Mouse (Mus musculus): ENCODE measurements around the gene Mapk10. TPM values are rescaled to one million over a fixed set of nuclear protein-coding genes. Genes with fewer than 3 reads are reported as not detected.
A peak's percentile ranks its signal among the peaks of the same experiment; 100 is the strongest.
"Not testable (repeated sequence)": the region's sequence is repeated elsewhere in the genome, so short reads cannot be mapped to it uniquely, and the experiment has no call there.

Mapk10 gene
- polyA plus RNA-seq, 1 experiment: 0.58 TPM

GRCm38 (mm10) chr5:102888482-102889162 lies 322.5 kb downstream of the Mapk10 start:
- no peak overlapping the region for H3K27ac ChIP-seq (ENCODE audit: control insufficient read depth, insufficient read depth, low read length)
- DNase-seq: no peak
- TF ChIP-seq POLR2A (IDR thresholded peaks at IDR 0.05; ENCODE audit: control insufficient read depth, extremely low read depth, insufficient read depth, low read length, poor library complexity) (no peak), CTCF (IDR thresholded peaks at IDR 0.05; ENCODE audit: borderline replicate concordance, control insufficient read depth, extremely low read depth, insufficient read depth, low read length, poor library complexity) (no peak)
- no peak overlapping the region for H3K4me3 ChIP-seq (ENCODE audit: control insufficient read depth, insufficient read depth, low read length)
- H3K4me1 ChIP-seq (replicated peaks; ENCODE audit: control insufficient read depth, insufficient read depth, low read length): no peaks in the 10 kb centered on the region
- no peaks in the 10 kb centered on the region for H3K36me3 ChIP-seq (ENCODE audit: control insufficient read depth, insufficient read depth, low read length)
- WGBS: 92% methylated on average over 14 of the region's 14 CpGs
- H3K27me3 ChIP-seq (ENCODE audit: control insufficient read depth, insufficient read depth, low read length): no peaks in the 10 kb centered on the region

GRCm38 (mm10) chr5:102875628-102876027 lies 335.5 kb downstream of the Mapk10 start:
- Histone ChIP-seq H3K27me3 (ENCODE audit: control insufficient read depth, insufficient read depth, low read length) (no peaks in the 10 kb centered on the region), H3K27ac (ENCODE audit: control insufficient read depth, insufficient read depth, low read length) (no peak overlapping the region), H3K4me3 (ENCODE audit: control insufficient read depth, insufficient read depth, low read length) (no peak overlapping the region), H3K4me1 (replicated peaks; ENCODE audit: control insufficient read depth, insufficient read depth, low read length) (no peaks in the 10 kb centered on the region), H3K36me3 (ENCODE audit: control insufficient read depth, insufficient read depth, low read length) (no peaks in the 10 kb centered on the region)
- 59% methylated on average over 16 of the region's 16 CpGs for WGBS
- DNase-seq: peak; percentile 3
- no peak for TF ChIP-seq POLR2A (IDR thresholded peaks at IDR 0.05; ENCODE audit: control insufficient read depth, extremely low read depth, insufficient read depth, low read length, poor library complexity)
- TF ChIP-seq CTCF (IDR thresholded peaks at IDR 0.05; ENCODE audit: borderline replicate concordance, control insufficient read depth, extremely low read depth, insufficient read depth, low read length, poor library complexity): no peak

- no peak overlapping the region for H3K27ac ChIP-seq (ENCODE audit: control insufficient read depth, insufficient read depth, low read length)
- no peaks in the 10 kb centered on the region for H3K36me3 ChIP-seq (ENCODE audit: control insufficient read depth, insufficient read depth, low read length)
- H3K4me3 ChIP-seq (ENCODE audit: control insufficient read depth, insufficient read depth, low read length): no peak overlapping the region
- H3K4me1 ChIP-seq (replicated peaks; ENCODE audit: control insufficient read depth, insufficient read depth, low read length): no peaks in the 10 kb centered on the region
- H3K27me3 ChIP-seq (ENCODE audit: control insufficient read depth, insufficient read depth, low read length): no peaks in the 10 kb centered on the region
- WGBS: 42% methylated on average over 11 of the region's 11 CpGs
- DNase-seq: peak; percentile 14
- no peak for TF ChIP-seq POLR2A (IDR thresholded peaks at IDR 0.05; ENCODE audit: control insufficient read depth, extremely low read depth, insufficient read depth, low read length, poor library complexity)
- no peak for TF ChIP-seq CTCF (IDR thresholded peaks at IDR 0.05; ENCODE audit: borderline replicate concordance, control insufficient read depth, extremely low read depth, insufficient read depth, low read length, poor library complexity)
Measured at GRCm38 (mm10) chr5:102874605-102875298, 336.4 kb downstream of the Mapk10 start.

- H3K36me3 ChIP-seq (ENCODE audit: control insufficient read depth, insufficient read depth, low read length); H3K27ac ChIP-seq (ENCODE audit: control insufficient read depth, insufficient read depth, low read length); H3K4me3 ChIP-seq (ENCODE audit: control insufficient read depth, insufficient read depth, low read length); H3K4me1 ChIP-seq (replicated peaks; ENCODE audit: control insufficient read depth, insufficient read depth, low read length); H3K27me3 ChIP-seq (ENCODE audit: control insufficient read depth, insufficient read depth, low read length); DNase-seq: not testable (repeated sequence)
- 89% methylated on average over 9 of the region's 9 CpGs for WGBS
Measured at GRCm38 (mm10) chr5:102872996-102873395, 338.1 kb downstream of the Mapk10 start.

GRCm38 (mm10) chr5:102868196-102868595 lies 342.9 kb downstream of the Mapk10 start:
- no peak overlapping the region for H3K27ac ChIP-seq (ENCODE audit: control insufficient read depth, insufficient read depth, low read length)
- no peaks in the 10 kb centered on the region for H3K27me3 ChIP-seq (ENCODE audit: control insufficient read depth, insufficient read depth, low read length)
- TF ChIP-seq CTCF (IDR thresholded peaks at IDR 0.05; ENCODE audit: borderline replicate concordance, control insufficient read depth, extremely low read depth, insufficient read depth, low read length, poor library complexity) (no peak), POLR2A (IDR thresholded peaks at IDR 0.05; ENCODE audit: control insufficient read depth, extremely low read depth, insufficient read depth, low read length, poor library complexity) (no peak)
- H3K4me3 ChIP-seq (ENCODE audit: control insufficient read depth, insufficient read depth, low read length): no peak overlapping the region
- DNase-seq: no peak
- WGBS: 80% methylated on average over 5 of the region's 5 CpGs
- H3K36me3 ChIP-seq (ENCODE audit: control insufficient read depth, insufficient read depth, low read length): no peaks in the 10 kb centered on the region
- no peaks in the 10 kb centered on the region for H3K4me1 ChIP-seq (replicated peaks; ENCODE audit: control insufficient read depth, insufficient read depth, low read length)

- no peak for TF ChIP-seq POLR2A (IDR thresholded peaks at IDR 0.05; ENCODE audit: control insufficient read depth, extremely low read depth, insufficient read depth, low read length, poor library complexity)
- no peak for TF ChIP-seq CTCF (IDR thresholded peaks at IDR 0.05; ENCODE audit: borderline replicate concordance, control insufficient read depth, extremely low read depth, insufficient read depth, low read length, poor library complexity)
- 79% methylated on average over 11 of the region's 11 CpGs for WGBS
- no peaks in the 10 kb centered on the region for H3K36me3 ChIP-seq (ENCODE audit: control insufficient read depth, insufficient read depth, low read length)
- no peaks in the 10 kb centered on the region for H3K27me3 ChIP-seq (ENCODE audit: control insufficient read depth, insufficient read depth, low read length)
- no peak for DNase-seq
- no peak overlapping the region for H3K4me3 ChIP-seq (ENCODE audit: control insufficient read depth, insufficient read depth, low read length)
- no peaks in the 10 kb centered on the region for H3K4me1 ChIP-seq (replicated peaks; ENCODE audit: control insufficient read depth, insufficient read depth, low read length)
- no peak overlapping the region for H3K27ac ChIP-seq (ENCODE audit: control insufficient read depth, insufficient read depth, low read length)
Measured at GRCm38 (mm10) chr5:102859749-102860148, 351.4 kb downstream of the Mapk10 start.

Measured in thymus, adult 2 months (tissue).